Mouse (Mus musculus): ENCODE data around the gene Gabrd. TPM values are rescaled to one million over a fixed set of nuclear protein-coding genes. Genes with fewer than 3 reads are reported as not detected.

Gene Gabrd
- 0.35 TPM for polyA plus RNA-seq (2014; fragmentation: Illumina TruSeq; extraction: RNeasy Lipid Tissue Mini Kit (QIAGEN cat#74804); ENCODE audit: insufficient read depth, low read depth, low replicate concordance)

GRCm38 (mm10) chr4:155397511-155398221 lies at the start of gene Gabrd:
TSS of gene Gabrd (minus strand) at chr4:155398112.

GRCm38 (mm10) chr4:155409058-155409776 lies 11.3 kb upstream of the Gabrd start, which contains the start of gene Cfap74:
TSS of gene Cfap74 (plus strand) at chr4:155409190.

GRCm38 (mm10) chr4:155361303-155361791 lies 36.6 kb downstream of the Gabrd start, which contains the start of gene Prkcz:
TSS of gene Prkcz (minus strand) at chr4:155361361.

Other genes starting within 250 kb of the Gabrd start
- gene Ski, start 175.5 kb downstream of the Gabrd start, polyA plus RNA-seq (2014; fragmentation: Illumina TruSeq; extraction: RNeasy Lipid Tissue Mini Kit (QIAGEN cat#74804); ENCODE audit: insufficient read depth, low read depth, low replicate concordance), result 36.4 TPM
- 38.7 TPM for gene Faap20, start 148.3 kb downstream of the Gabrd start, polyA plus RNA-seq (2014; fragmentation: Illumina TruSeq; extraction: RNeasy Lipid Tissue Mini Kit (QIAGEN cat#74804); ENCODE audit: insufficient read depth, low read depth, low replicate concordance)
- gene Prkcz, start 36.8 kb downstream of the Gabrd start, polyA plus RNA-seq (2014; fragmentation: Illumina TruSeq; extraction: RNeasy Lipid Tissue Mini Kit (QIAGEN cat#74804); ENCODE audit: insufficient read depth, low read depth, low replicate concordance), result 28.0 TPM
- gene Cfap74, start 11.1 kb upstream of the Gabrd start, polyA plus RNA-seq (2014; fragmentation: Illumina TruSeq; extraction: RNeasy Lipid Tissue Mini Kit (QIAGEN cat#74804); ENCODE audit: insufficient read depth, low read depth, low replicate concordance), result 2.1 TPM
- 1.1 TPM for gene Tmem52, start 71.0 kb upstream of the Gabrd start, polyA plus RNA-seq (2014; fragmentation: Illumina TruSeq; extraction: RNeasy Lipid Tissue Mini Kit (QIAGEN cat#74804); ENCODE audit: insufficient read depth, low read depth, low replicate concordance)
- 229 TPM for gene Gnb1, start 93.2 kb upstream of the Gabrd start, polyA plus RNA-seq (2014; fragmentation: Illumina TruSeq; extraction: RNeasy Lipid Tissue Mini Kit (QIAGEN cat#74804); ENCODE audit: insufficient read depth, low read depth, low replicate concordance)
- 65.4 TPM for gene Nadk, start 164.3 kb upstream of the Gabrd start, polyA plus RNA-seq (2014; fragmentation: Illumina TruSeq; extraction: RNeasy Lipid Tissue Mini Kit (QIAGEN cat#74804); ENCODE audit: insufficient read depth, low read depth, low replicate concordance)
- gene Slc35e2, start 203.3 kb upstream of the Gabrd start, polyA plus RNA-seq (2014; fragmentation: Illumina TruSeq; extraction: RNeasy Lipid Tissue Mini Kit (QIAGEN cat#74804); ENCODE audit: insufficient read depth, low read depth, low replicate concordance), result 2.7 TPM
- gene Cdk11b, start 226.7 kb upstream of the Gabrd start, polyA plus RNA-seq (2014; fragmentation: Illumina TruSeq; extraction: RNeasy Lipid Tissue Mini Kit (QIAGEN cat#74804); ENCODE audit: insufficient read depth, low read depth, low replicate concordance), result 47.0 TPM
- not detected for gene Gm10563, start 247.3 kb upstream of the Gabrd start, polyA plus RNA-seq (2014; fragmentation: Illumina TruSeq; extraction: RNeasy Lipid Tissue Mini Kit (QIAGEN cat#74804); ENCODE audit: insufficient read depth, low read depth, low replicate concordance)

Measured in lung, adult 10 weeks (tissue).